Mouse (Mus musculus) liver, embryonic 15.5 days (tissue): ENCODE results near the gene Lhfp. TPM values are rescaled to one million over a fixed set of nuclear protein-coding genes. Genes with fewer than 3 reads are reported as not detected.

Experiments
- ATAC-seq: fragments of 200-750 bp; cut with Nextera tagmentation; 2 replicates; pipeline ENCODE4 v1.8.0; 2017; ENCODE audit warnings: moderate number of reproducible peaks, mild to moderate bottlenecking, moderate library complexity; ENCODE audit not compliant: insufficient read depth
- H3K27ac ChIP-seq: fragments of 300-500 bp; sonication (generic); replicated peaks from 2 replicates; pipeline ENCODE4 v1.5.1; 2015; ENCODE audit warnings: mild to moderate bottlenecking, inconsistent platforms
- H3K27me3 ChIP-seq: fragments of 300-500 bp; sonication (generic); 2 replicates; pipeline ENCODE4 v1.6.1; 2015; ENCODE audit warnings: mild to moderate bottlenecking, inconsistent platforms
- H3K36me3 ChIP-seq: fragments of 300-500 bp; sonication (generic); replicated peaks from 2 replicates; pipeline ENCODE4 v1.6.1; 2015; ENCODE audit warnings: moderate library complexity, mild to moderate bottlenecking, inconsistent platforms
- H3K4me1 ChIP-seq: fragments of 300-500 bp; sonication (generic); replicated peaks from 2 replicates; pipeline ENCODE4 v1.6.1; 2015; ENCODE audit warnings: inconsistent platforms
- H3K4me2 ChIP-seq: fragments of 300-500 bp; sonication (generic); 2 replicates; pipeline ENCODE4 v1.6.1; 2015; ENCODE audit warnings: moderate library complexity, mild to moderate bottlenecking, inconsistent platforms
- H3K4me3 ChIP-seq: fragments of 300-500 bp; sonication (generic); replicated peaks from 2 replicates; pipeline ENCODE4 v1.5.1; 2015; ENCODE audit warnings: mild to moderate bottlenecking, inconsistent platforms
- H3K9ac ChIP-seq: fragments of 300-500 bp; sonication (generic); 2 replicates; pipeline ENCODE4 v1.6.1; 2015; ENCODE audit warnings: moderate library complexity, mild to moderate bottlenecking, inconsistent platforms
- H3K9me3 ChIP-seq: fragments of 300-500 bp; sonication (generic); replicated peaks from 2 replicates; pipeline ENCODE4 v1.6.1; 2016; ENCODE audit warnings: inconsistent platforms
- WGBS: fragments of 180-500 bp; shearing (Covaris S2); methylation state at CpG from one replicate; pipeline ENCODE4 v1.1.7; 2015; ENCODE audit warnings: mixed read lengths; ENCODE audit not compliant: insufficient replicate concordance; 5-methylcytosine and 5-hydroxymethylcytosine counted together
- polyA plus RNA-seq: library from polyadenylated mRNA; unstranded; fragments of >200 nt; fragmentation: Nextera tagmentation; extraction: Ambion mirVana; gene quantifications from 2 replicates; pipeline ENCODE4 v1.2.1, GENCODE M21; 2015

Lhfp gene
- polyA plus RNA-seq, 1 experiment from 2014 or later = 4.3 TPM

- no peak overlapping the region for H3K27ac ChIP-seq
- no peaks in the 10 kb centered on the region for H3K27me3 ChIP-seq
- no peak overlapping the region for H3K9ac ChIP-seq
- H3K4me3 ChIP-seq = no peak overlapping the region
- no peak overlapping the region for H3K4me2 ChIP-seq
- no peaks in the 10 kb centered on the region for H3K36me3 ChIP-seq
- WGBS = 65% methylated on average over 5 of the region's 5 CpGs
- ATAC-seq = no peak
- H3K9me3 ChIP-seq = no peaks in the 10 kb centered on the region
- H3K4me1 ChIP-seq = no peaks in the 10 kb centered on the region
Observed at GRCm38 (mm10) chr3:53139642-53140041, 98.3 kb downstream of the Lhfp start.

DNA sequence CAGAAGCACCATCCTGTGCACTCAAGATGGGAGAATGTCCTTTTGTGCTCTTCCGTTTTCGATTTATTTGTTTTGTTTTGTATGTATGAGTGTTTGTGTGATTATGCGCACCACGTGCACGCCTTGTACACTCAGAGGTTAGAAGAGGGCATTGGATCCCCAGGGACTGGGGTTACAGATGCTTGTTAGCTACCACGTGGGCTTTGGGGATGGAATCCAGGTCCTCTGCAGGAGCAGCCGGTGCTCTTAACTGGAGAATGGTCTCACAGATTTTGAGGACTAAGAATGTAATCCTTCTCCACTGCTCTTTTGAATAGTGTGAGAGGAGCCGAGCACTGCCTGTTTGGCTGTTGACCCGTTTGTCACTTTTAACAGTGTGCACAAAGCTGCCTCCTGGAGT is 101.2 kb downstream of the Lhfp start:
- Histone ChIP-seq H3K9me3 (no peaks in the 10 kb centered on the region), H3K9ac (no peak overlapping the region), H3K36me3 (no peaks in the 10 kb centered on the region), H3K4me2 (no peak overlapping the region), H3K4me3 (no peak overlapping the region), H3K27ac (no peak overlapping the region), H3K27me3 (no peaks in the 10 kb centered on the region), H3K4me1 (no peaks in the 10 kb centered on the region)
- WGBS = 65% methylated on average over 9 of the region's 9 CpGs
- no peak for ATAC-seq

DNA sequence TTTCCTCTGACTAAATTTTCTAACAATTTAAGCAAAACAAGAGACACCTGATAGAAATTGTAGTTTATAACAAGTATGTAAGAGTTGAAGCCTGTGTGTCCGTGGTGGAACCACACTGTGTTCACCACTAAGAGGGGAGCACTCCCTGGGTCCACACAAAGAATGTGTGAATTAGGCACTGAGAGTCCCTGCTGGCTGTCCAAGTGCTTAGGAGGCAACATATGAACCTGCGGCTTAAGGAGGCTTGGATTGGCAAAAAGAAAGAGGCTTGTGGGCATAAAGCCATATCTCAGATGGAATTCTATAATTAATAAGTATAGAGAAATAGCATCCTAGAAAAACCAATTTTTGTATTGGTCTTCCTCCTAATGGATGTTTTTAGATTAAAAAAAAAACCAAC is 104.2 kb downstream of the Lhfp start:
- no peak for ATAC-seq
- 53% methylated on average over 2 of the region's 2 CpGs for WGBS
- no peaks in the 10 kb centered on the region for H3K27me3 ChIP-seq

GRCm38 (mm10) chr3:53145946-53146345 is 104.6 kb downstream of the Lhfp start:
- no peak overlapping the region for H3K4me2 ChIP-seq
- H3K36me3 ChIP-seq = no peaks in the 10 kb centered on the region
- H3K4me1 ChIP-seq = no peaks in the 10 kb centered on the region
- H3K27ac ChIP-seq = no peak overlapping the region
- no peak overlapping the region for H3K4me3 ChIP-seq
- H3K9ac ChIP-seq = no peak overlapping the region
- WGBS = 61% methylated on average over 5 of the region's 5 CpGs
- ATAC-seq = no peak
- no peaks in the 10 kb centered on the region for H3K27me3 ChIP-seq
- H3K9me3 ChIP-seq = no peaks in the 10 kb centered on the region

More for the DNA sequence above, 104.2 kb downstream of the Lhfp start:
- Histone ChIP-seq H3K27ac (no peak overlapping the region), H3K9ac (no peak overlapping the region), H3K9me3 (no peaks in the 10 kb centered on the region), H3K4me2 (no peak overlapping the region), H3K36me3 (no peaks in the 10 kb centered on the region), H3K4me1 (no peaks in the 10 kb centered on the region), H3K4me3 (no peak overlapping the region)

DNA sequence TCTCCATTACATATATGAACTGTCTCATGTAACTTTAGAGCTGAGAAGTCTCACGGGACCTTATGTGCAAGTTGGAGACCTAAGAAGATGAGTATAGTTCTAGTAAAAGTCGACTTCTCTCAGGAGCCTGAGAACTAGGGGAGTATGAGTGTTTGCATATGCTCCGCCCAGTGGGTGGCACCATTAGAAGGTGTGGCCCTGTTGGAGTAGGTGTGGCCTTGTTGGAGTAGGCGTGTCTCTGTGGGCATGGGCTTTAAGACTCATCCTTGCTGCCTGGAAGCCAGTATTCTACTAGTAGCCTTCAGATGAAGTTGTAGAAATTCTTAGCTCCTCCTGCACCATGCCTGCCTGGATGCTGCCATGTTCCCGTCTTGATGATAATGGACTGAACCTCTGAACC is 105.7 kb downstream of the Lhfp start:
- Histone ChIP-seq H3K27me3 (no peaks in the 10 kb centered on the region), H3K9ac (no peak overlapping the region)
- no peak for ATAC-seq

GRCm38 (mm10) chr3:53148751-53149150 is 107.4 kb downstream of the Lhfp start:
- Histone ChIP-seq H3K4me1 (no peaks in the 10 kb centered on the region), H3K36me3 (no peaks in the 10 kb centered on the region), H3K27ac (no peak overlapping the region), H3K9me3 (no peaks in the 10 kb centered on the region), H3K9ac (no peak overlapping the region), H3K4me2 (no peak overlapping the region), H3K4me3 (no peak overlapping the region), H3K27me3 (no peaks in the 10 kb centered on the region)
- WGBS = 62% methylated on average over 3 of the region's 3 CpGs
- no peak for ATAC-seq

More for the DNA sequence above, 105.7 kb downstream of the Lhfp start:
- H3K4me1 ChIP-seq = no peaks in the 10 kb centered on the region
- H3K36me3 ChIP-seq = no peaks in the 10 kb centered on the region
- no peak overlapping the region for H3K27ac ChIP-seq
- WGBS = 56% methylated on average over 5 of the region's 5 CpGs
- H3K9me3 ChIP-seq = no peaks in the 10 kb centered on the region
- no peak overlapping the region for H3K4me2 ChIP-seq
- H3K4me3 ChIP-seq = no peak overlapping the region

GRCm38 (mm10) chr3:53149625-53150320 is 108.4 kb downstream of the Lhfp start:
- no peak overlapping the region for H3K4me3 ChIP-seq
- H3K27ac ChIP-seq = no peak overlapping the region
- no peaks in the 10 kb centered on the region for H3K9me3 ChIP-seq
- H3K4me2 ChIP-seq = no peak overlapping the region
- no peak overlapping the region for H3K9ac ChIP-seq
- no peaks in the 10 kb centered on the region for H3K36me3 ChIP-seq
- no peaks in the 10 kb centered on the region for H3K27me3 ChIP-seq
- WGBS = 66% methylated on average over 7 of the region's 7 CpGs
- no peak for ATAC-seq
- H3K4me1 ChIP-seq = no peaks in the 10 kb centered on the region

DNA sequence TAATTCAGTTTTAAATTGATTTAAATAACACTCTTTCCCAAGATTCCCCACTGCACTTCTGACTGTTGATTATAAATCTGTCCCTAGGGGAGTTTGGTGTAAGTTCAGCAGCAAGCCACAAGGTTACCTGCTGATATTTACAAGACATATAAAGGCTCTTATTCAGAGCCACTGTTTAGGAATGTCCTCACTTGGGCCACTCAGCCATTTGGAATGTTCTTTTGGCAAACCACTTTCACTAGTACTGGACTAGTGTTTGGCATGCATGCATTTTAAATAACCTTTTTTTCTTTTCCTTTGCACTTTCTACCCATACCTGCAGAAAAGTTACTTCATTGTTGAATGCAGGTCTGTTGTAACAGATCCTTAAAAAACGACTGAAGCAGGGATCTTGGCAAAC is 109.8 kb downstream of the Lhfp start:
- H3K36me3 ChIP-seq = no peaks in the 10 kb centered on the region
- no peaks in the 10 kb centered on the region for H3K27me3 ChIP-seq
- no peak for ATAC-seq
- no peak overlapping the region for H3K4me3 ChIP-seq
- no peak overlapping the region for H3K9ac ChIP-seq
- no peaks in the 10 kb centered on the region for H3K9me3 ChIP-seq
- no peaks in the 10 kb centered on the region for H3K4me1 ChIP-seq
- no peak overlapping the region for H3K4me2 ChIP-seq
- WGBS = 17% methylated on average over 1 of the region's 1 CpGs
- H3K27ac ChIP-seq = no peak overlapping the region

DNA sequence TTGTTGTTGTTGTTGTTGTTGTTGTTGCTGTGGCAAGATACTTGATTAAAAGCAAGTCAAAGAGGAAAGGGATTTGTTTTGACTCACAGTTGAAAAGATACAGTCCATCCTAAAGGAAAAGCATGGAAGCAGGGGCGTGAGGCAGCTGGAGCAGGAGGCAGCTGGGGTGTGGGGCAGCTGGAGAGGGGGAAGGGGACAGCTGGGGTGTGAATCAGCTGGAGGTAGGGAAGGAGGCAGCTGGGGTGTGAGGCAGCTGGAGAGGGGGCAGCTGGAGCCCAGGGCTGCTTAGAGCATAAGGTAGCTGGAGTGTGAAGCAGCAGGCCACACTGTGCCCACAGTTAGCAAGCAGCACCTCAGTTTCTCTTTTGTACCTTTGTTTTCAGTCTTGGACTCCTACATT is 110.3 kb downstream of the Lhfp start:
- no peak overlapping the region for H3K4me2 ChIP-seq
- no peak overlapping the region for H3K4me3 ChIP-seq
- no peak for ATAC-seq
- H3K27ac ChIP-seq = no peak overlapping the region
- H3K9ac ChIP-seq = no peak overlapping the region
- no peaks in the 10 kb centered on the region for H3K9me3 ChIP-seq
- WGBS = 42% methylated on average over 1 of the region's 1 CpGs
- H3K27me3 ChIP-seq = no peaks in the 10 kb centered on the region
- H3K4me1 ChIP-seq = no peaks in the 10 kb centered on the region
- H3K36me3 ChIP-seq = no peaks in the 10 kb centered on the region

GRCm38 (mm10) chr3:53161963-53162362 is 120.6 kb downstream of the Lhfp start:
- H3K36me3 ChIP-seq = no peaks in the 10 kb centered on the region
- H3K4me1 ChIP-seq = no peaks in the 10 kb centered on the region
- ATAC-seq = no peak
- no peaks in the 10 kb centered on the region for H3K27me3 ChIP-seq
- H3K9ac ChIP-seq = no peak overlapping the region
- H3K27ac ChIP-seq = no peak overlapping the region
- H3K9me3 ChIP-seq = no peaks in the 10 kb centered on the region
- 49% methylated on average over 3 of the region's 3 CpGs for WGBS
- no peak overlapping the region for H3K4me3 ChIP-seq
- H3K4me2 ChIP-seq = no peak overlapping the region

GRCm38 (mm10) chr3:53165281-53165680 is 124.0 kb downstream of the Lhfp start:
- Histone ChIP-seq H3K27ac (no peak overlapping the region), H3K9me3 (no peaks in the 10 kb centered on the region), H3K4me1 (no peaks in the 10 kb centered on the region), H3K4me2 (no peak overlapping the region), H3K4me3 (no peak overlapping the region), H3K27me3 (no peaks in the 10 kb centered on the region), H3K36me3 (no peaks in the 10 kb centered on the region), H3K9ac (no peak overlapping the region)
- 79% methylated on average over 10 of the region's 10 CpGs for WGBS
- ATAC-seq = no peak

DNA sequence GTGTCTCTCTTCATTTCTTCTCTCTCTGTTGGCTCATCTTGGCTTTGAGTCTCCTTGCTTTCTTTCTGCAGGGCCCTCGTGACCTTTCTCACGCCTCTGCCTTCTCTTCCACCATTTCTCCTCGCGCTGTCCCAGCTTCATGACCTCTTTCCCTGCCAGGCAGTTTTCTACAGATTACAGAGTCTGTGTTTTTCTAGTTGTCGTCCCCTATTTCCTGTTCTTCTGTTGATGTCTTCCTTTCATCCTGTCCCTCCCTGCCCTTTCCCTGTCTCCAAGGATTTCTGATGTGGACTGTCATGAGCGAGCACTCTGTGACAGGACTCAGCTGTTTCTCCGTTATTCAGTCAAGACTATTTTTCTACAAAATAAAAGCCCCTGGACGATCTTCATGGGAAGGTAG is 124.7 kb downstream of the Lhfp start:
- ATAC-seq = no peak
- Histone ChIP-seq H3K27ac (no peak overlapping the region), H3K4me2 (no peak overlapping the region), H3K36me3 (no peaks in the 10 kb centered on the region), H3K4me1 (no peaks in the 10 kb centered on the region), H3K4me3 (no peak overlapping the region), H3K9ac (no peak overlapping the region), H3K27me3 (no peaks in the 10 kb centered on the region), H3K9me3 (no peaks in the 10 kb centered on the region)
- WGBS = 32% methylated on average over 8 of the region's 8 CpGs
